Mouse (Mus musculus) myocyte (in vitro differentiated cells): ENCODE results near the gene Socs5.

Experiments used
- POLR2A ChIP-seq: IDR thresholded peaks from one replicate; pipeline ENCODE4 v1.6.1; 2011; ENCODE audit warnings: low read depth, mild to moderate bottlenecking, control low read depth, moderate library complexity; ENCODE audit not compliant: insufficient read length
- USF1 ChIP-seq: IDR thresholded peaks from one replicate; pipeline ENCODE4 v1.6.1; 2011; ENCODE audit warnings: low read depth, mild to moderate bottlenecking, control low read depth, moderate library complexity

DNA sequence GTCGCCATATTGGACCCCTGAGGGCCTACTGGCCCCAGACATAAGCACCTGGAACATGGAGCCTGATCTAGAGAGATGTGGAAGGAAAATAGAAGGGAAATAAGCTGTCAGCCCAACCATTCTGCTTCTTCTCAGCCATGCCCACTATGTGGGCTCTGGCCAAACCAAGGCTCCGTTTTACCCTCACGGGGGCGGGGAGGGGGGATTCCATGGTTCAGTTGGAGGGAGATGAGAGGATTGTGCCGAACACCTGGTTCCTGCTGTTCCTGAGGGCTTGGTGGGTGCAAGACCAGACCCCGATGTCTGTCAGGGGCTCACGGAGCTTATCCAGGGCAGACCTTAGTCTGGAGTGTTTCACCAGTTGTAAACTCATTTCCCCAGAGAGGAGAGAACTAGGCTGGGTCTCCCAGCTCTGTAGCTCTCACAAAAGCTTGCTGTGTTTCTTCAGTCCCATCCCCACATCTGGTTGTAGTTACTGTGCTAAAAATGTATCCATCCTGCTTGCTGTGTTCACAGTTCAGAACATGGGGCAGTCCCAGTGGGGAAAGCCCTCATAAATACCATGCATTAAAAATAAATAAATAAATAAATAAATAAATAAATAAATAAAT lies 56.9 kb downstream of the Socs5 start:
- TF ChIP-seq POLR2A: no peak
- TF ChIP-seq USF1: no peak
